Mouse (Mus musculus): ENCODE results near the gene Tmem150b.
A peak's percentile ranks its signal among the peaks of the same experiment; 100 is the strongest.

The Tmem150b gene

DNA sequence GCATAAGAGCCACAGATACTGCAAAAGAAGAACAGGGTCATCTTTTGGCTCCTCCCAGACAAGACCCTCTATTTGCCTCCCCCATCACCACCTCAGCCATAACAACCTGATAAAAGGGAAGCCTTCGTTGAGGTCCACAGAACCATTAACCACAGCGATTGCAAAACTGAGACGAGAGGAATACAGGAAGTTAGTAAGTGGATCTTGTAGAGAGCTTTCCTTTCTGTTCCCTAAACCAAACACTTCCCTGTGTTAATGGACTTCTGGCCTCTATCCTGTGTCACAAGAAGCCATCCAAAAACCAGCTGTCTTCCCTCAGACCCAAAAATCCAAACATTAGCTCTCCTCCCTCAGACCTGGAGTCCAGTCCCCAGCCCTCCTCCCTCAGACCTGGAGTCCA is 690 bp downstream of the Tmem150b start:
- no peak for DNase-seq

DNA sequence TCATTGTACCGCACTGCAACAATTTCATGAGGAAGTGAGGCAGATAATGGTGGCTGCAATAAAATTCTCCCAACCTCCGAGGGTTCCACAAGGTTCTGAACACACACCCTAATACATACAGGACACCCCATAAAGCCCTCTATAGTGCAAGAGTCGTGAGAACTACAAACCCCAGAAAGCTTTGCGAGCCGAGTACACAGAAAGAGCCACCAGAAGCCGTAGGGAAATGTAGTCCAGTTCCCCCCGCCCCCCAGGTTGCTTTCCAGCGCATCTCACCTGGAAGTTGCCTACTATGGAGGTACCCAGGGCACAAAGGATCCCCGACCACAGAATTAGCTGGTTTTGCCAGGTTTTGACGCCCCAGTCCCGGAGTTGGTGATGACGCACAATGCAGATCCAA is 1.5 kb downstream of the Tmem150b start:
- peak; percentile 48 to 55 for DNase-seq

DNA sequence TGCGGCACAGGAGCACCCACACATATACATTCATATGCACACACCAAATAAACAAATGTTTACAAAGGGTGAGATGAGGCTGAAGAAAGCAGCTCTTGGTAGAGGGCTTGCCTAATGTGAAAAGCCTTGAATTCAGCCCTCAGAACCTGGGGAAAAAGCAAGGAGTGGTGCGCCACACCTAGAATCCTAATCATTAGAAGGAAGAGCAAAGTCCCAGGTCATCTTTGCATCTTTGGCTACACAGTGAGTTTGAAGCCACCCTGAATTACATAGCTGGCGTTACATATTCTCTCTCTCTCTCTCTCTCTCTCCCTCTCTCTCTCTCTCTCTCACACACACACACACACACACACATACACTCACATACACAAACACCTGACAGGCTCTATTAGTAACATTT is 5.8 kb downstream of the Tmem150b start:
- no peak for DNase-seq

DNA sequence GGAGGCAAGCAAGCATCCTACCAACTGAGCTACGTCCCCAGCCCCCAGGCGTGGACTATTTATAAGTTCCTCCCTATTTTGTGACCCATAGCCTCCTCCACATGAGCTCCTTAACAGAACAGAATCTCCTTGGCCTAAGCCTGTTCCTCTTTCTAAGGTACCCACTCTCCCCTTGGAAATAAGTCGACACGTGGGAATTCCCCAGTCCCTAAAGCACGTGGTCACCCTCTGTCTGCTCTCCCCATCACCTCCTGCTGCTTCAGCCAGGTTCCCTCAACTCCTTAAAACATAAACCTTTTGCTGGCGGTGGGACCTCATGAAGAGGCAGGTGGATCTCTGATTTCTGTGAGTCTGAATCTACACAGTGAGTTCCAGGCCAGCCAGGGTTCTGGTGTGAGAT is 8.1 kb downstream of the Tmem150b start:
- no peak for DNase-seq

DNA sequence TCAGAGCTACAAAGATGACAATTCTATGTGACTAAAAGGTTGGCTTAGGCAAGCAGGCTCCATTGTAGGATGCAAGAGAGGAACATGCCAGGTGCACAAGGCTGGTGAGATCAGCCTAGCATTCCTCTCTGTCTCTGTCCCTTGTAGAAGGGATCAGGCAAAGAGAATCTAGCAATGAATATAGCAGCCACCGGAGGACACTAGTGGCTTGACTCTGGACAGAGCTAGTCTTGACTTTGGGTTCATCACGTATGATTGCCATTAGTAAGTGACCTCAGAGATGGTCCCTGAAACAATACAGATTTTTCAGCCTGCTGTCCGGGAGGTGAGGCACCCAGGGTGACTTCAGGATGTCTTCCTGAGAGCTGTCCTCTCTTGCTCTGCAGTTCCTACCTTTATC is 12.5 kb downstream of the Tmem150b start:
- no peak for DNase-seq

DNA sequence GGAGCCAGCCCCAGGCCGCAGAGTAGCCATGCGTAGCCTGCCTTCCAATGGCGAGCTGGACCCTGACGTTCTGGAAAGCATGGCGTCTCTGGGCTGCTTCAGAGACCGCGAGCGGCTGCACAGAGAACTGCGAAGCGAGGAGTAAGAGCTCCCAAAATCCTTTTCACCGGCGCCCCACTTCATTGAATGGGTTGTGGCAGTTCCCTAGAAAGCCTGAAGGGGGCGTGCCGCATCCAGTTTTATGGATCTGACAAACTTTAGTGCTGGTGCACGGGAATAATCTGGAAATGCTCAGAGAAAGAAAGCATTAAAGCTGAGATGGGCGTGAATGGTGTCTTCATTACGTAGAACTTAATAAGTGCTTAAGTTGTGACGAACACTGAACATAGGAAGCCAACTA is 20.0 kb downstream of the Tmem150b start:
- peak; percentile 61 to 68 for DNase-seq

DNA sequence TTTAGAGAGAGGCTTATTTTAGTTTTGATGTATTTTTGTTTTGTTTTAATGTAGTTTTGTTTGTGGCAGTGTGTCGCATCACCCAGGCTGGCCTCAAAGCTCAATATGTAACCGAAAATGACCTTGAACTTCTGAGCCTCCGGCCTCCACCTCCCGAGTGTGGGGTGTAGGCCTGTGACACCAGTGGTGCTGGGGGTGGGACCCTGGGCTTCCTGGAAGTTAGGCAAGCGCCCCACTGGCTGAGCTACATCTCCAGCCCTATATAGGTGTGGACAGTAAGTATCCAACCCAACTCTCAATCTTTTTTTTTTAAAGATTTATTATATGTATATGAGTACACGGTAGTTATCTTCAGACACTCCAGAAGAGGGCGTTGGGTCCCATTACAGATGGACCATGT is 21.9 kb downstream of the Tmem150b start:
- no peak for DNase-seq

DNA sequence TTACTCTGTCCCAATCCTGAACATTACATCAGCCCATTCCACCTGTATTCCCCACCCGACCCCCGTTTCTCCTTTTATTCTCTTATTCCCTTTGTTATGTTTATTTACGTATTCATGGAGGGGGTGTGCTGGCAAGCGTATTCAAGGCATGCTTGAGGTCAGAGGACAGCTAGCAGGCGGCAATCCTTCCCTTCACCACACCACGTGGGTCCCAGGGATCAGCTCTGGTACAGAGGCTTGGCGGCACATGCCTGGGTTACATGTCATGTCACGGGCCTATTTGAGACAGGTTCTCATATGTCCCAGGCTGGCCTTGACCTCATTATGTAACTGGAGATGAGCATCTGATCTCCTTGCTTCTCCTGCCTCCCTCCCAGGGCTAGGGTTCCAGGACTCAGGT is 22.7 kb downstream of the Tmem150b start:
- no peak for DNase-seq

DNA sequence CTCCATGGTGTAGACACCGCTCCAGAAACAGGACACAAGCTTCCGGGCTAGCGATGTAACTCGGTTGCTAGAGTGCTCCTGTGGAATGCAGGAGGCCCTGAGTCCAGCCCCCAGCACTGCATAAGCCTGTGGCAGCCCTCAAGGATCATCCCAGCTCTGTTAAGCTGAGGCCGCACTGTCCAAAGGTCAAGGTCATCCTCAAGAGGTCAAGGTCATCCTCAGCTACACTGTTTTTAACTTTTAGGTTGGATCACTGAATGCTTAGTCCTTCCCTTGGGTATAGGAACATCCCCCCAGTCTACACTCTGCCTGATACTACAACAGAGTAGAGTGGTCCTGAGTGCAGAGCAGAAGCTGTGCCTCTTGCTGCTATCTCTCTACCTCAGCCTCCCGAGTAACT is 32.0 kb downstream of the Tmem150b start:
- no peak for DNase-seq

DNA sequence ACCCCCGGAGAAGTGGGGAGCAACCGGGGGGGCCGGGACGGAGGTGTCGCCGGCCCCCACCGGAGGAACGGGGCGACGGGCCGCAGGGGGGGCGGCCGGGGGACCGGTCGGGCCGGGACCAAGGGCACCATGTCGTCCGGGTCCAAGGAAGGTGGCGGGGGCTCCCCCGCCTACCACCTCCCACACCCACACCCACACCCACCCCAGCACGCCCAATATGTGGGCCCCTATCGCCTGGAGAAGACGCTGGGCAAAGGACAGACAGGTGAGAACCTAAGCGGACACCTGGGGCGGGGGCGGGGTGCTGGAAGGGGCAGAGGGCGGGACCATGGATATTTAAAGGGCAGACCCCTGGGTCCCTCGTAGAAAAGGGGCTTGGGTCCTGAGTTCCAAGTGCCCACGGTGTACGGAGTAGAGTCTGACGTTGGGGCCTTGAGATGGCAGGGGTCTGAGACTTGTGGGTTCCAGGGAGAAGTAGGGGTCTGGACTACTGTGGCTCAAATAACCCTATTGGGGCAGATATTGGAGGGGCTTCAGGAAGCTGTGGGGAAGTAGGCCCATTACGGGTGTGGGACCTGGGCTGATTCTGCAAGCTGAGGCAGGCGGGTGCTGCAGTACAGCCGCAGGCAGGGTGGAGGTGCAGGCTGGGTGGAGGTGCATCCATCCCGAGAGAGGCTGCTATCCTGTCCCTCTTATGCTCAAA is 33.9 kb downstream of the Tmem150b start:
- no peak for DNase-seq

DNA sequence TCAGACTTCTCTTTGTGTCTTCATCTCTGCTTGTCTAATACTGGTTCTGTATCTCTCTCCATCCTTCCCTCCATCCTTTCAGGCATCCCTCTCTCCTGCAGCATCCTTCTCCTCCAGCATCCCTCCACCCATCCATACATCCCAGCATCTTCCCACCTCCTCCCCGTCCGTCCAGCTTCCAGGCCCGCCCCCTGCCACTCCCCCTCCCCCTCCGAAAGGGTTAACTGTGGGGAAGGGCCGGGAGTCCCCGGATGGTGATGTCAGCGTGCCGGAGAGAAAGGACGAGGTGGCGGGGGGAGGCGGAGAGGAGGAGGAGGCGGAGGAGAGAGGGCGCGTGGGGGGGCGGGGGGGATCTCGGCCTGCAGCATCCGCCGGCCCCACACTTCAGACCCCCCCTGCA is 34.7 kb downstream of the Tmem150b start, which contains the start of gene Brsk1:
Gene Brsk1, plus strand, starts transcription at position 218 of the 400 bp plus-strand sequence.
- DNase-seq, result no peak

DNA sequence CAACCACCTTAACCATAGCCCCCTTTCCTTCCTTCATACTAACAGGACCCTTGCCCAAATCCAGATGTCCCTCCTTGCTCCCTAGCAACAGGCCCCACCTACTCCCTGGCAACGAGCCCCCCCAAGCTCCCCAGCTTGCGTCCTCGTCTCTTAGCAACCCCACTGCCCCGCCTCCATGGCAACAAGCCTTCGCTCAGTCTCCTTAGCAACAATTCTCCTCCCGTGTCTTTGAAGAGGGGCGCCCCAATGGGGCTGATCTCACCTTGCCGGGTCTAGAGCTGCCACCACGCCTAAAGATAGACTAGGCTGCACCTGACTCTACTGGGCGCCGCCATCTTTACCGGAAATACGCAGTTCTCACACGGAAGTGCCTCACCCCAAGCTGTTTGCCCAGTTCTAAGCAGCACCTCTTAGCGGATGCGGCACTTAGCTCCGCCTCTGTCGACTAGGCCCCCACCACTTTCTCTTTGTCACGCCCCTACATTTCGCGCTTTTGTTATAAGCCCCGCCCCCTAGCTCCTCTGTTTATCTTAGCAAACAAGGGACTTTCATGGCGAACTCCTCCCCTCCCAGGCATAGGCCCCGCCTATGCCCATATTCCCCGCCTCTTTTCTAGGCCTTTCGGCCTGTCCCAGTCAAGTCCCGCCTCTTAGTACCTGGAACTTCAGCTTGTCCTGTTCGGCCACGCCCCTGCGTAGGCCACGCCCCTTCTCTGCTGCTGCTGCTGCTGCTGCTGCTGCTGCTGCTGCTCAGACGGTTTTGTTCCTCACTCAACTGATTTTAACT is 40.2 kb downstream of the Tmem150b start, which contains the start of gene Hspbp1:
Gene Hspbp1, minus strand, starts transcription at position 437 of the 786 bp plus-strand sequence.
- peak; percentile 97 to 99 for DNase-seq

DNA sequence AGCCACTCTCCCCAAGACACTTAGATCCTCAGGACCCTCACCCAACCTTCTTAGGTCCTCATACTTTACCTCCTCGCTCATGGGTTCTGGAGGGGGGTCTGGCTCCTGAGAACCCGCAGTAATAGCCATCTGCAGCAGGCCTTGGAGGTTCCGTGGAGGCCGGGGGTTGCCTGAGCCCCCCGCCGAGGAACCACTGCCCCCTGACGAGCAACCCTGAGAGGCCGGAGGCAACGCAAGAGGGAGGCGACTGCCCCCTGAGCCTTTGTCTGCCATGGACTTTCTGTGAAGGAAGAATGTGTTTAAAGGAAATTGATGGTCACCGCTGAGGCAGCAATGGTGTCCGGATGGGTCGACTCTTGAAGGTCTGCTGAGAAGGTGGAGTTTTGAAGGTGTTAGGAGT is 40.8 kb downstream of the Tmem150b start:
- no peak for DNase-seq

DNA sequence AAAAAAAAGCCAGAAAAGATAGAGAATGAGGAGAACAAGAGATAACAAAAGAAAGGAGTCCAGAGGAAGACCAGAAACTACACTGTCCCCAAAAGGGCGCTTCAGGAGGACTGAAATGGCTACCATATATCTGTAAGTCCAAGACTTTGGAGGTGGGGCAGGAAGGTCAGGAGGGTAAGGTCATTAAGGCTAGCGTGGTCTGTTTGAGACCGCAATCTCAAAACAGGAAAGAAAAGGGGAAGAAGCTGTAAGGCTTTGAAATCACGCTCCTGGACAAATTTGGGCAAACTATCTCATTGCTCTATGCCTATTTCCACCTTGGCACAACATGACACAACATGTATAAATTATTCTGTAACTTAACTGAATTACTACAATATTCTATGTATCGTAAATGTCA is 41.7 kb downstream of the Tmem150b start:
- no peak for DNase-seq

DNA sequence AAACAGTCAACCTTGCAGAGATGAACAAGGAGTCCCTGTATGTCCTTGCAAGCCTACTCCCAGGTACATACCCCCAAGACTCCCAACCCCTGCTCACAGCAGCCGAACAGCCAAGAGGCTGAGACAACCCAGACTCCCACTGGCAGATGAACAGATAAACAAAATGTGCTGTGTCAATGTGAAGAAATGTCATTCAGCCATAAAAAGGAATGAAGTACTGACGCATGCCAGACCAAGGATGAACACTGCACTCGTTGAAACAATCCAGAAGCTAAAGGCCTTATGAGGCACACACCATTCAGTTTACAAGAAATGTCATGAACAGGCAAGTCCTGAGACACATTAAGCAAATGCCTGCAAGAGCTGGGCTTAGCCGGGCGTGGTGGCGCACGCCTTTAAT is 49.8 kb downstream of the Tmem150b start:
- DNase-seq, result no peak

DNA sequence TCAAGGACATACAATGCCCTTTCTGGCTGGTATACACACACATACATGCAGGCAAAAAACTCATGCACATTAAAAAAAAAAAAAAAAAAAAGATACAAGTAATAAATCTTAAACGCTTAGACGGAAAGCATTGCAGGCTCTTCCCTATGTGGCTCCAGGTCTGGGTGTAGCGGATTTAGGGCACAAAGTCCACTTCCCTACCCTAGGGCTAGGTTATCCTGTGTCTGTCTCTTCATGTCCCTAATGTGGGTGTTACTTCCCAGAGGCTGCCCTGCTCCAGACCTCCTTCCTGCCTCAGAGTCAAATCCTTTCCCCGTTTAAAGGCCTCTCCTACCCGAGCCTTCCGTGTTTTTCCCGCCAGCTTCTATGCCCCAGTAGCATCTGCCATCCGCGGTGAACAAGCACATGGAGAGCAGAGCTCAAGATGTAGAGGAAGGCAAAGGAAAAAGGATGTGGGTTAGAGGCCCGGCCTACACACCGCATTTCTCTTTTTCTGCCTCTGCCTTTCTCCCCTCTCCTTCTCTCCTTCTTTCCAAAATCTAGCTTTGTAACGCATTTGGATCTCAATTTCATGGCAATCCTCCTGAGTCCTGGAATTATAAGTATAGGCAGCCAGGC is 50.8 kb downstream of the Tmem150b start:
- no peak for DNase-seq

DNA sequence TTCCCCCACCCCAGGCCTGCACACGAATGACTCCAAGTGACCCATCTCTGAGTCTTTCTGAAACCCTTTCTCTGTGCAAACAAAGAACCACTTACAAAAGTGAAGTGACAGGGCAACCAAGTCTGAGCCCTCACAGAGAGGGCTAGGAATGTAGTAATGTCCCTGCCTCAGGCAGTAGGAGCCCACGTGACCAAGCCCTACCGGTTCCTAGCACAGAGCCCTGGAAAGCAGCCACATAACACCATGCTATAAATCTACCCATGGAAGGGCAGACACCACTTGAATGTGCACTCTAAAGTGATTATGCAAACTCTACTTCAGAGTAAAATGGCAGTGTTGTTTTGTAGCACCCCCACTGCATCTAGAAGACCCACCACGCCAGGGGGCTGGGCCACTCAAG is 53.1 kb downstream of the Tmem150b start:
- no peak for DNase-seq

DNA sequence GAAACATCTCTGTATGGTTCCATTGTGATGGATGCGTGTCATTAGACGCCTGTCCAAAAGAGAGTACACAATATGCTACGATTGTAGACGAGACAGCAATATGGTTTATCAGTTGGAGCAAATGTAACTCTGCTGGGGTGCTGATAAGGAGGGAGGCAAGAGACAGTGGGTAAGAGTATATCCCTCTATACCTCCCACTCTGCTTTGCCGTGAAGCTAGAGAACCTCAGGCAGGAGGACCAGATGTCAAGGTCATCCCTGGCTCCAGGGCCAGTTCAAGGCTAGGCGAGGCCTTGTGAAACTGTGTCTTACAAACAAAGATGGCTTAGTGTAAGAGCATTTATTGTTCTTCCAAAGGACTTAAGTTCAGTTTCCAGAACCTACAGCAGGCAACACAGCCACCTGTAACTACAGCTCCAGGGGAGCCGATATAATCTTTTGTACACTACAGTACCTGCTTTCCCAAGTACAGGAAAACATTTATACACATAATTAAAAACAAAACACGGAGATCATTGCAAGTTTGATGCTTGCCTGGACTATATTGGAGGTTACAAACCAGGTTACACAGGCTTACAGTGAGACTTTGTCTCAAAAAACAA is 54.3 kb downstream of the Tmem150b start:
- DNase-seq, result no peak

DNA sequence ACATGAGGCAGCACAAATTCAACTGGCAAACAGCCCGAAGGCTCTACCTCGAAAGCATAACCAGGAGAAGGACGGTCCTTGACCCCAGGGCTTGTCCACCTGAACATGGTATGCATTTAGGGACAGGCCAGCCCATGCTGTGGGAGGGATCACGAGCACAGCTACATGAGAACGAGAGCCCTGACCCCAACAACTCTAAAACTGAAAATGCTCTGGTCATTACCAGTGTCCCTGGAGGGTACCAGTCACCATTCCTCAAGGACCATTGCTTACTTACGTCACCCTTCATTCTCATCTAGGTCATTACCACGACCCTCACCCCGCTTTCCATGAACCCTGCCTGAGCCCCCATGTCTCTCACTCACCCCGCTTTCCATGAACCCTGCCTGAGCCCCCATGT is 55.9 kb downstream of the Tmem150b start:
- no peak for DNase-seq

DNA sequence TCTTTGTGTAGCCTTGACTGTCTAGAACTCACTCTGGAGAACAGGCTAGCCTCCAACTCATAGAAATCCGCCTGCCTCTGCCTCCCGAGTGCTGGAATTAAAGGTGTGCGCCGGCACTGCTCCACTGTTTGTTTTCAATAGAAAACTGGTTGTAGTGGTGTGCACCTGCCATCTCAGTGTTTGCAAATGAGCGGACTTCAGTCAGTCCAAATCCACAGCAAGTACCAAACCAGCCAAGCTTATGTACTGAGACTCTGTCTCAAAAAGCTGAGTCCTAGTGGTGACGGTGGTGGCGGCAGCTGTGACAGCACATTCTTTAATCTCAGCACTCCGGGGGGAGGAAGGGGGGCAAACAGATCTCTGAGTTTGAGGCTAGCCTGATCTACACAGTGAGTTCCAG is 56.5 kb downstream of the Tmem150b start:
- DNase-seq, result no peak

DNA sequence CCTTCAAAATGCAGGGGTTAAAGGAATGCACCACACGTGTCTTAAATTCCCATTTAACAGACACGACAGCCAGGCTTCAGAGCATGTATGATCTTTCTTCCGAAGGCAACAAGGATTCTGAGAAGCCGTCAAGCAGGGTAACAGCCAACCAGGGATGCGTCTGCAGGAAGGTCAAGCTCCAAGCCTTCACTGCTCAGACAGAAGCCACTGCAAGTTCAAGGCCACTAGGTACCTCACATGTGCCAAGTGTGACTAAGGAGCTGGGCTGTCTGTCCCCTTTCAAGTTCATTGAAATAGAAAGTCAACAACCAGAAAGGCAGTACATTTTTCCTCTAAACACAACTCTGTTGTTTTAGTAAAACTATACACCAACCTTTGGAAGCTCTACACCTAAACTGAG is 58.2 kb downstream of the Tmem150b start:
- no peak for DNase-seq

DNA sequence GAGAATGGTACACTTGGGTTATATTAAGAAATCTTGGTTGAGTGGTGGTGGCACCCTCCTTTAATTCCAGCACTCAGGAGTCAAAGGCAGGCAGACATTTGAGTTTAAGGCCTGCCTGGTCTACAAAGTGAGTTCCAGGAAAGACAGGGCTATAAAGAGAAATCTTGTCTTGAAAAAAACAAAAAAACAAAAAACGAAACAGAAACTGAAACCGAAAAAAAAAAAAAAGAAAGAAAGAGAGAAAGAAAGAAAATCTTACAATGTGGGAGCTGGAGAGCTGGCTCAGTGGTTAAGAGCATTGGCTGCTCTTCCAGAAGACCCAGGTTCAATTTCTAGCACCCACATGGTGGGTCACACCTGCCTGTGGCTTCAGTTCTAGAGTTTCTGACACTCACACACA is 61.3 kb downstream of the Tmem150b start:
- DNase-seq, result no peak

DNA sequence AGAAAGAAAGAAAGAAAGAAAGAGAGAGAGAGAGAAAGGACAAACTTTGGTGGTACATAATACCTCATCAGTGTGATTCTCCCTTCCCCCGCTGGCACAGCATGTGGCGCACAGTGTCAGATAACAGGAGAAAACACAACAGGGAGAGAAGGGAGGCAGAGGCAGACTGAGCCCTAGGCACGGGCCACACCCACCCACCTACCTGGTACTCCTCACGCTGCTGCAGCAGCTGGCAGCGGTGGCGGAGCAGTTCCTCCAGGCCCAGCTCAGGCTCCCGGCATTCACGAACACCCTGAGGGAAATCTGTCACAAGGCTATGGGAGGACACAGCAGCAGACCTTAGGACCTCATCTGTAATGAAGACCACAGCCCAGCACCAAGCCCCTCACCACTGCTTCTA is 61.9 kb downstream of the Tmem150b start:
- DNase-seq, result no peak
